Mouse (Mus musculus) bone marrow macrophage, adult 2 months (primary cell): ENCODE data around the gene Gm5148. TPM values are rescaled to one million over a fixed set of nuclear protein-coding genes. Genes with fewer than 3 reads are reported as not detected.

ENCODE experiments used
- H3K27ac ChIP-seq: 2 replicates; pipeline ENCODE4 v1.5.1; 2012; ENCODE audit warnings: low read depth, low read length; ENCODE audit not compliant: insufficient read depth
- H3K4me1 ChIP-seq: 2 replicates; pipeline ENCODE4 v1.6.1; 2012; ENCODE audit warnings: low read length; ENCODE audit not compliant: control insufficient read depth, insufficient read depth
- H3K4me3 ChIP-seq: 2 replicates; pipeline ENCODE4 v1.5.1; 2012; ENCODE audit warnings: mild to moderate bottlenecking, low read length, moderate library complexity; ENCODE audit not compliant: insufficient read depth
- CTCF ChIP-seq: IDR thresholded peaks from 2 replicates; pipeline ENCODE4 v1.5.1; 2012; ENCODE audit warnings: low read depth, mild to moderate bottlenecking, low read length, moderate library complexity
- POLR2A ChIP-seq: IDR thresholded peaks from 2 replicates; pipeline ENCODE4 v1.6.1; 2012; ENCODE audit warnings: mild to moderate bottlenecking, low read depth, low read length, borderline replicate concordance
- polyA plus RNA-seq: library from polyadenylated mRNA; stranded (reverse); fragments of >200 nt; gene quantifications from 2 replicates; pipeline ENCODE4 v1.2.4, GENCODE M21; 2012; ENCODE audit not compliant: missing spikeins, insufficient read depth, insufficient read length

The Gm5148 gene
- polyA plus RNA-seq, 1 experiment, result not detected

- H3K4me1 ChIP-seq, result no peaks in the 10 kb centered on the region
- H3K27ac ChIP-seq, result no peak overlapping the region
- no peak overlapping the region for H3K4me3 ChIP-seq
- TF ChIP-seq CTCF (no peak), POLR2A (no peak)
These were observed 19.5 kb downstream of the Gm5148 start for GRCm38 (mm10) chr3:37704701-37705279.

- H3K4me3 ChIP-seq, result no peak overlapping the region
- H3K4me1 ChIP-seq, result no peaks in the 10 kb centered on the region
- no peak overlapping the region for H3K27ac ChIP-seq
- TF ChIP-seq CTCF, result no peak
- no peak for TF ChIP-seq POLR2A
These were observed 21.2 kb downstream of the Gm5148 start for GRCm38 (mm10) chr3:37703066-37703465.

- Histone ChIP-seq H3K4me3 (no peak overlapping the region), H3K27ac (no peak overlapping the region), H3K4me1 (peaks cover 8% of the 10 kb centered on the region)
- TF ChIP-seq CTCF (no peak), POLR2A (no peak)
These were observed 30.7 kb downstream of the Gm5148 start for GRCm38 (mm10) chr3:37693552-37693951.

- Histone ChIP-seq H3K27ac (no peak overlapping the region), H3K4me1 (peaks cover 8% of the 10 kb centered on the region), H3K4me3 (no peak overlapping the region)
- TF ChIP-seq CTCF (no peak), POLR2A (no peak)
These were observed 31.3 kb downstream of the Gm5148 start for GRCm38 (mm10) chr3:37692945-37693344.

DNA sequence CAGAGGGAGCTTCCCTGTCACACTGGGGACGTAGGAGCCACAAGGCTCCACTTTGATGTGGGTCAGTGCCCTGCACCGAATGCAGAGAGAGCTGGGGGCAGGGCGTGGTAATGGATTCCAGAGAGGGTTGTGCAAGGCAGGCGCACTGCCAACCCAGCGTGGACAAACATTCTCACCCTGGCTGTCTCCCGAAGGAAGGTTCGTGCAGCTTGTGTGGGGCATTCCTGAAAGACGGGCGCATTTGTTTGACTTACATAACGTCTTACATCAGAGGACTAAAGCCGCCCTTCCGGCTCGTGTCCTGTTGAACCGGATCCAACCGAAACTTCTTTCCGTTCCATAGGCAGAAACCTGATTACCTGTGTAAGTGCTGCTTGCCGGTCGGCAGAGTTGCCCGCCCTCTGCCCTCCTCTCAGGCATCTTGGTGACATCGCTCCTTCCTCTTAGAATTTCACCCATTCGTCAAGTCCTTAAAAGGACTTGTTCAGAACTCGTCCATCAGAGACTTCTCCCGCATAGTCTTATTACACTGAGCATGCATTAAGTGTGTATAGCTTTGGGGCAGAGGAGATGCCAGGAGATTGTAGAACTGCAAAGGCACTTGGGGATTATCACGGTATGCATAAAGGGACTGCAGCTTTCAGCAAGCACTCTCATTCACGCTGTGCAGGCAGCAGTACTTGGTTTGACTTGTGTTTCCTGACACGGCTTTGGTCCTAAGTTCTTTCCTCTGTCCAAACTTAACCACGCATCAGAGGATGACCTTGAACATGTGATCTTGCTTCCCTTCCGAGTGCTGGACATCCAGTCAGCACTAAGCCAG is 36.9 kb downstream of the Gm5148 start:
- TF ChIP-seq CTCF, result no peak
- TF ChIP-seq POLR2A, result no peak
- peak overlapping the region; percentile 12; the same call in 1 of the 2 replicates for H3K4me3 ChIP-seq
- no peak overlapping the region for H3K27ac ChIP-seq
- H3K4me1 ChIP-seq, result no peaks in the 10 kb centered on the region

DNA sequence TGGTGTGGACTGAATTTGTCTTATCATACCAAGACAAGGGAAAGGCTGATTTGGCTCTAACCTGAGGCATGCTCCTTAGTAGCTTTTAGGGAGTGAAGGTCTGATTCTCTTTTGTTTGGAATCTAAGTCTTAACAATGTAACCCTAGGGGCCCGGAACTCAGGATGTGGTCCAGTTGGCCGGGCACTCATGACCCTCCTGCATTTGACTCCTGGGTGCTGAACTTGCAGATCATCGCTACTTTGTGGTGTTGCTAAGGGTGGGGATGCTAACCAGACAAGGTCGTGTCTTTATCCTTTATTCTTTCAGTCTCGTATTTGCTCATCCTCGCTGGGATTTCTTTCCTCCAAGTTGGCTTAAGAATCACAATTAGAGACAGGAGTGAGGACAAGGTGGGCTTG is 37.5 kb downstream of the Gm5148 start:
- no peak overlapping the region for H3K27ac ChIP-seq

DNA sequence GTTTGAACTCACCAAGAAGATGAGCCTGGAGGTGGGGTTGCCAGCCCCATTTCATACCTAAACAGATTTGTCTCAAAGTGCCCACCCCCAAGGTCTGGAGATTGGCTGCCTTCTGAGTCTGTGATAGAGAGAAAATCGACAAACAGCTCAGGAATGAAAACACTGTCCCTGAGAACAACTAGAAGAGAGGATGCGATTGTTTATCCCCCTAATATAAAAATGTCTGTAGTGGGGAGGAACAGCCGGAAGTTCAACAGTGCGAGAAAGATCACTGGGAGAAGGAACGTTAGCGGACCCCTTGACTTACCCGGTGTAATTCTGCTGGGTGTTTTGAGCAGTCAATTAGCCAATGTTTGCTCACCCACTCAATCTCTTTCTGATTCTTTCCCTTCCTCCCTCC is 38.1 kb downstream of the Gm5148 start:
- no peaks in the 10 kb centered on the region for H3K4me1 ChIP-seq
- no peak for TF ChIP-seq CTCF
- TF ChIP-seq POLR2A, result no peak
- no peak overlapping the region for H3K4me3 ChIP-seq
- H3K27ac ChIP-seq, result no peak overlapping the region

More for the DNA sequence above, 37.5 kb downstream of the Gm5148 start:
- TF ChIP-seq CTCF (no peak), POLR2A (no peak)
- H3K4me1 ChIP-seq, result no peaks in the 10 kb centered on the region
- H3K4me3 ChIP-seq, result no peak overlapping the region

DNA sequence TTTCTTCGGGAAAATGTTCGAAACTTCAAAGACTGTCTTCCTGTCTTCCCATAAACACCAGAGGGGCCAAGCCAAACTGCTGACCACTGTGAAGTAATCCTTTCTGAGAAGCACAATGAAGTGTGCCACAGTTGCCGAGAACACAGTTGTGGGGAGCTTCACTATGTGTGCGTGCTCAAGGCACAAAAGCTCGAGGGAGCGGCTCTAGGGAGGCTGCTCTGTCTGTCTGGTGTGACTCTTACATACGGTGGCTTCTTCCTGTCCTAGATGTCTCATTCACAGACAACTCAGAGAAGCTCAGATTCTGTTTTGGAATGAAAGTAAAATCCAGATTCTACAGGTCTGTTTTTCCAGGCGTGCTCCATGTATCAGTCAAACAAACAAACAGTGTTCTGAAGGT is 48.0 kb downstream of the Gm5148 start:
- TF ChIP-seq CTCF, result no peak
- no peak for TF ChIP-seq POLR2A
- Histone ChIP-seq H3K27ac (no peak overlapping the region), H3K4me3 (no peak overlapping the region), H3K4me1 (no peaks in the 10 kb centered on the region)

DNA sequence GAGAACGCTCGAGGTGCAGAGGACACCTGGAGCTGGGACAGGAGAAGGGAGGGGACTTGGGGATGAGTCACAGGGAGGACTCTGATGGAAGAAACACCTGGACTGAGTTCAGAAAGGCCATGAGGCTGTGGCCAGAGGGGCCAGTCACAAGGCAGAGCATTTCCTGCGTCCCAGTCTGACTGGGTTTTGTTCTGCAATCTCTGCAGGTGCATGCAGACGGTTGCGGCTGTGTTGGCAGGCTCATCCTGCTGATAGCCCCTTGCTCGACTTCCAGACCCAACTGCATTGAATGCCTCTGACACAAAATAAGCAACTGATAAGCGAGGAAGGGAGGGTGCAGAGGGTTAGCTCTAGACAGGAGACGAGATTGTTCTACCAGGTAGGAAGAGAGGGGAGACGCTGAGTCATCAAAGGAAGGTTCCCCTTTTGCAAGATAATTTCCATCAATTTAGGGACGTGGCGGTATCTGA is 49.2 kb downstream of the Gm5148 start:
- Histone ChIP-seq H3K4me1 (no peaks in the 10 kb centered on the region), H3K4me3 (no peak overlapping the region), H3K27ac (no peak overlapping the region)
- no peak for TF ChIP-seq POLR2A
- no peak for TF ChIP-seq CTCF

DNA sequence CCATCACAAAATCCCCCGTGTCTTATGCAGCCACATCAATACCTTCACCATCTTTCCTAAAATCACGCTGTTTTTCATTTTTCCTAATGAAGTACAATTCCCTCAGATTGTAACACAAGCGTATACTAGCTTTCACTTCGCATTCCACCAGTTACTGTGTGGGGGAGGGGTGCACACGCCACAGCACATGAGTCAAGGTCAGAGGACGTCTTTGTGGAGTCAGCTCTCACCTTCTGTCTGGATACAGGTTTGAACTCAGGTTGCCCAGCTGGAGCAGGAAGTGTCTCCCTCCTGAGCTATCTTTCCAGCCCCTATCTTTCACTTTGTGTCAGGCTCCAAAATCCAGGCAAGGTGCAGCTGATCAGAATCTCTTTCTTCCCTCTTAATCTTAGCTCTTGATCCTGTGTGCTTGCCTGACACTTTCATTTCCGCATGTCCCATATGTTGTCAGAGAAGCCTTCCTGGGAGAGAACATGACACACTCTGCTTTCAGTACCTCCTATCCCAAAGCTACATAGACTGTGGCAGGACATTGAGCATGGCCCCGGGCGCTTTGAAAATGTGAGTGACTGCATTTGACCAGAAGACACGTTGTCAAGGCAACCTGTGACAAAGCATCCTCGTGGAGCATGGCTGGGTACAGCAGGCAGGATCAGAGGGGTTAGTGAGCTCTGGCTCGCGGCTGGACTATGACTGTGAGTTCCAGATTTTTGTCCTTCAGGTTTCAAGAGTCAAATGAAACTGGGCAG is 50.6 kb downstream of the Gm5148 start:
- H3K4me3 ChIP-seq, result no peak overlapping the region

More for the DNA sequence above, 50.6 kb downstream of the Gm5148 start:
- no peaks in the 10 kb centered on the region for H3K4me1 ChIP-seq
- TF ChIP-seq CTCF (no peak), POLR2A (no peak)
- H3K27ac ChIP-seq, result no peak overlapping the region
